Mouse (Mus musculus): ENCODE results near the gene Cyb5b.

Gene Cyb5b

DNA sequence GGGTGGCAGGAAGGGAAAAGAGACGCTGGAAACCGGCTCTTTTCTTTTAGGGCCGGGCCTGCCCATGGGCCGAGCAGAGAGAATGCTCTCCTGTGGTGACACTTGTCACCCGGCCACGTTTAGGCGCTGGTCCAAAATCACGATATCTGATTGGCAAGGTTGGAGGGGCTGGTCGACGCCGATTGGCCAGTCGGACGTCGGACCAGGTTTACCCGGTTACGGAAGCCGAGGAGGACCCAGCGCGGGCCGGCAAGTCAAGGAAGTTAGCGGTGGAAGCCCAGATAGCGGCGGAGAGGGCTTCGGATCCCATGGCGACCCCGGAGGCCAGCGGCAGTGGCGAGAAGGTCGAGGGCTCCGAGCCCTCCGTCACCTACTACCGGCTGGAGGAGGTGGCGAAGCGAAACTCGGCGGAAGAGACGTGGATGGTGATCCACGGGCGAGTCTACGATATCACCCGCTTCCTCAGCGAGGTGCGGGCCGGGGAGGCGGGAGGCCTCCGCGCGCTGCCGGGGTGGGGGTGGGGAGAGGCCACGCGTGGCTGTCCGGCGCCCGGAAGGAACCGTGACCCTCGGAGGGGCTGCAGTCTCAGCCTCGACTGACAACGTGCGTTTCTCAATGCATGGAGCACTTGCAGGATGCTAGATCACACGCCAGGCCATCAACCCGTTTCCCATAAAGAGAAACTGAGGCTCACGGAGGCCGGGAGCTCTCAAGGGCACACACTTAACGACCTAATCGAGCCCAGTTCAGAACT is at the start of gene Cyb5b:
Cyb5b (plus strand) TSS at position 237 of the 754 bp plus-strand sequence.
- in situ Hi-C loops (cut with MseI, MboI): no loop called here

DNA sequence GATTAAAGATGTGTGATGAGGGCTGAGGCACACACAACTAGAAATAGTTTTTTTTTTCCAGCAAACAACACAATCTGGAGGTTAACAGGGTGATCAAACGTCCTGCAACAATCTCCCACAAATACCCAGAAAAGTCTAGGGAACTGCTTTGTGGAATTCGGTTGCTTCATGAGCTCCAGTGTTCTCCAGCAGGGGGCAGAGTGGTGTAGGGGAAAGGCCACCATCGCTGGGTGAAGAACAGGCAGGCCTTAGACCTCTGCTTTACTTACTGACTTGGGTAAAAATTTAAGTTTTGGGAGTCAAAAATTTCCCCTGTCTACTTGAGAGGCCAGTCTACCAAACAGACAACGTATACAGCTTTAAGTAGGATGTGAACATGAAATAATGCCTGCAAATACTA is 45.9 kb upstream of the Cyb5b start:
- in situ Hi-C loops (cut with MseI, MboI): loop anchor here in 1 of 2 experiments (10.0 kb wide), 1 partner anchor 200 kb away; no protein-coding TSS in a partner anchor

DNA sequence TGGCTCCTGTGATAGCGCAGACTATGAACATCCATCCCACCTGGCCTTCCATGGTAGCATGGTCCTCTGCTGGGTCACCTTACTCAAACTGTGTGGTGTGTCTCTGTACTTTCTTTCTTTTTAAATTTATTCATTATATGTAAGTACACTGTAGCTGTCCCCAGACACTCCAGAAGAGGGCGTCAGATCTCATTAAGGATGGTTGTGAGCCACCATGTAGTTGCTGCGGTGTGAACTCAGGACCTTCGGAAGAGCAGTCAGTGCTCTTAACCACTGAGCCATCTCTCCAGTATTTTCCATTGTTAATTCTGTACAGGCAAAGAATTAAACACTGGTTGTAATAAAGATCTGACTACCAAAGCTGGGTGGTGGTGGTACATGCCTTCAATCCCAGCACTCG is 42.4 kb upstream of the Cyb5b start:
- in situ Hi-C loops (cut with MseI, MboI): loop anchor here in 1 of 2 experiments (10.0 kb wide), 1 partner anchor 197 kb away; no protein-coding TSS in a partner anchor

DNA sequence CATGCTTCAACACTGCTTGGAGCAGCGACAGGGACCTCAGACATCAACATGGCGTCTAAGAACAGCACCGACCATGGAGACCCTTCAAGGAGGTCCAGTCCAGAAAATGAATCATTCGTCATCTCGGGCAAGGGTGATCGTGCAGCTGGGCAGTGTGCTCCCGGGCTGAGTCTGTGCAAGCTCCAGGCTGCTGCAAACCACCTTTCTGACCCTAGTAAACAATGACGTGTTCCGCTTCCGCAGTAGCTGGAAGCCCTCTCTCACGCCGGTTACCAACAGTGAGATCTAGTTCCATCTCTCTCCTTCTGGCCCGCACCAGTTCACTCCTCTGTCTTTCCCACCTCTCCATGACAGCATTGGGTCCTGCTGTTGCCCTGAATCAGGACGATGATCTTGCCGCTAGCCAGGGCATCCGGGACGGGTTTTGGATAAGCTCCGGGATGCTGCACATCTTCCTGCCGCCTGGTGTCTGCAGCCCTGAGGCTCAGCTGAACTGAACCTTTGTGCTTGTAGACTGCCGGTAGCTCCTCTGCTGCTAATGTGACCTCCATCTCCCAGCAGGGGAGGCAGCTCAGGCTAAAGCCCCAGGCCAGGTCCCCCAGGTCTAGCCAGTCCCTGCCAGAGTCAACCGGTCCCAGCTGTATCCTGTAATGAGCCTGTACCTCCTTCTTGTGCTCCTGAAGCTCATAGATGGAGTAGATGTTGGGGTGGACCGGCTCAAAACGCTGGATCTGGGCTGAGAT is 41.3 kb upstream of the Cyb5b start:
- in situ Hi-C loops (cut with MseI, MboI): loop anchor here in 1 of 2 experiments (10.0 kb wide), 1 partner anchor 196 kb away; no protein-coding TSS in a partner anchor

DNA sequence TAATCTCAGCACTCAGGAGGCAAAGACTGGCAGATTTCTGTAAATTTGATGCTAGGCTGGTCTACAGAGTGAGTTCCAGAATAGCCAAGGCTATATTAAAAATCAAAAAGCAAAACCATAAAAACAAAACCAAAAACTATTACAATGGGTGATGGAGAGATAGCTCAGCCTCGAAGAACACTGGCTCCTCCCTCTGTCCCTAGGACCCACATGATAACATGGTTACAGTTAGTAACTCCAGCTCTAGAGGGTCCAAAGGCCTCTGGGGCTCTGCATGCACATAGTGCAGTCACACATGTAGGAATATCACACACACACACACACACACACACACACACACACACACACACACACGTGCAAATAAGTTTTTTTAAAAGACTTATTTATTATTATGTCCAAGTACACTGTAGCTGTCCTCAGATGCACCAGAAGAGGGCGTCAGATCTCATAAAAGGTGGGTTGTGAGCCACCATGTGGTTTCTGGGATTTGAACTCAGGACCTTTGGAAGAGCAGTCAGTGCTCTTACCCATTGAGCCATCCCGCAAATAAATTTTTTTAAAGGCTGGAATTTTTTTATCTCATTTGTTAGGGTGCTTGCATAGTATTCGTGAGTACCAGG is 40.5 kb upstream of the Cyb5b start:
- in situ Hi-C loops (cut with MseI, MboI): loop anchor here in 1 of 2 experiments (10.0 kb wide), 3 partner anchors 65 to 215 kb away; no protein-coding TSS in a partner anchor

- in situ Hi-C loops (cut with MseI, MboI): loop anchor here in 1 of 2 experiments (10.0 kb wide), 2 partner anchors 64 to 214 kb away; no protein-coding TSS in a partner anchor
Observed at GRCm38 (mm10) chr8:107110629-107111330, 39.7 kb upstream of the Cyb5b start.

DNA sequence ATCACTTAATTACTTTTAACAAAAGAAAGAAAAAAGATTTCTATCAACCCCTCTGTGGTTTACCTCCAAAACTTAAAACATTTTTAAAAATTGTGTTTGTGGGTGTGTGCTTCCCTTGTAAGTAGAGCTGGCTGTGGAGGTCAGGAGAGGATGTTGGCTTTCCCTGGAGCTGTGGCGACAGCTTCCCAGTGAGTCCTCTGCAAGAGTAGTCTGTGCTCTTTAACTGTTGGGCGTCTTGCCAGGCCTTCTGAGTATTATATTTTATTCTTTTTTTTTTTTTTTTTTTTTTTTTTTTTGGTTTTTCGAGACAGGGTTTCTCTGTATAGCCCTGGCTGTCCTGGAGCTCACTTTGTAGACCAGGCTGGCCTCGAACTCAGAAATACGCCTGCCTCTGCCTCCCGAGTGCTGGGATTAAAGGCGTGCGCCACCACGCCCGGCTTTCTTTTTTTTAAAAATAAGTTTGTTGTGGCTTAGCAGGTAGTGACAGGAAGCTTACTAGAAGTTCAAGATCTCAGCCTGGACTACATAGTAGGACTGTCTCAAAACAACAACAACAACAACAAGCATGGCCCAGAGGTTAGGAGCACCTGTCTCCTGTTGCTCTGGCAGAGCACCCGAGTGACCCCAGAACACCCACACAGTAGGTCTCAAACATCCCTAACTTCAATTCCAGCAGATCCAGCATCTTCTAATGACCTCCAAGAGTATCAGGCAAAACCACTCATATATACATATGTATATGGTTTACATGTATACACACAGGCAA is 38.9 kb upstream of the Cyb5b start:
- in situ Hi-C loops (cut with MseI, MboI): loop anchor here in 1 of 2 experiments (10.0 kb wide), 2 partner anchors 63 to 213 kb away; no protein-coding TSS in a partner anchor

DNA sequence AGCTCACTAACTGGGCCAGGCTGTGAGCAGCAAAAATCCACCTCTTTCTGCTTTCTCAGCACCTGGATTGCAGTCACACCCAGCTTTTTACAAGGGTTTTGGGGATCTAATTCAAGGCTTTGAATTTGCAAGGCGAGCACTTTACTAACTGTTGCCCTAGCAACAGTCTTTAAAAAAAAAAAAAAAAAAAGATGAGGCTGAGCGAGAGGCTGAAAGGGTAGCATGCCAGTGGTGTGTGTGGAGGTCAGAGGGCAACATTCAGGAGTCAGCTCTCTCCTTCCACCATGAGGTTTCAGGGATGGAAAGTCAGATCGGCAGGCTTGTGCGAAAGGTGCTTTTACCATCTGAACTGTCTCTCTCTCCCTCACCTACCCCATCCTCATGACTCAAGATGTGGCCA is 37.2 kb upstream of the Cyb5b start:
- in situ Hi-C loops (cut with MseI, MboI): loop anchor here in 1 of 2 experiments (10.0 kb wide), 2 partner anchors 62 to 212 kb away; no protein-coding TSS in a partner anchor

- in situ Hi-C loops (cut with MseI, MboI): loop anchor here (5.0 to 10.0 kb wide), 3 partner anchors 60 to 210 kb away; no protein-coding TSS in a partner anchor
Observed at GRCm38 (mm10) chr8:107114150-107115007, 36.1 kb upstream of the Cyb5b start.

- in situ Hi-C loops (cut with MseI, MboI): loop anchor here (5.0 to 10.0 kb wide), 3 partner anchors 60 to 210 kb away; no protein-coding TSS in a partner anchor
Observed at GRCm38 (mm10) chr8:107115008-107115320, 35.5 kb upstream of the Cyb5b start.

GRCm38 (mm10) chr8:107116023-107116422 is 34.4 kb upstream of the Cyb5b start:
- in situ Hi-C loops (cut with MseI, MboI): loop anchor here (5.0 to 10.0 kb wide), 3 partner anchors 59 to 209 kb away; no protein-coding TSS in a partner anchor

GRCm38 (mm10) chr8:107117019-107117418 is 33.4 kb upstream of the Cyb5b start:
- in situ Hi-C loops (cut with MseI, MboI): loop anchor here (5.0 to 10.0 kb wide), 3 partner anchors 58 to 208 kb away; no protein-coding TSS in a partner anchor

DNA sequence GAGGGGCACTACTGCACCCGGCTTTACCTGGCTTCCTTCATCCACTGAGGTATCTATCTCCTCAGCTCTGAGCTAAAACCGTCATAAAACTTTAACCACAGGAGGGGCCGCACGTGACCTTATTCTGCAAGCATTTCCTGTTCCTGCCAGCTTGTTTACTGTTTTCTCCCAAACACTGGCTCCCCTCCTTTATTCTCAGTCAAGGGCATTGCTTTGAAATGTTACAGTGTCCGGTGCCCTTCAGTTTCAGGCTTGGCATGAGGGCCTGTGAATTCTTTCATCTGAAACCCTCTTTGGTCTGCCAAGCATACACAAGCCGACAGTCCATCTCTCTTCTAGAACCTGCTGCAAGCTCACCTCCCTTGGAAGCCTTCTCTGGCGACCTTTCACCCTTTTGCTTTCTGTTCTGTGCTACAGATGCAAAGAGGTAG is 31.6 kb upstream of the Cyb5b start:
- in situ Hi-C loops (cut with MseI, MboI): loop anchor here (5.0 to 10.0 kb wide), 3 partner anchors 56 to 206 kb away; no protein-coding TSS in a partner anchor

DNA sequence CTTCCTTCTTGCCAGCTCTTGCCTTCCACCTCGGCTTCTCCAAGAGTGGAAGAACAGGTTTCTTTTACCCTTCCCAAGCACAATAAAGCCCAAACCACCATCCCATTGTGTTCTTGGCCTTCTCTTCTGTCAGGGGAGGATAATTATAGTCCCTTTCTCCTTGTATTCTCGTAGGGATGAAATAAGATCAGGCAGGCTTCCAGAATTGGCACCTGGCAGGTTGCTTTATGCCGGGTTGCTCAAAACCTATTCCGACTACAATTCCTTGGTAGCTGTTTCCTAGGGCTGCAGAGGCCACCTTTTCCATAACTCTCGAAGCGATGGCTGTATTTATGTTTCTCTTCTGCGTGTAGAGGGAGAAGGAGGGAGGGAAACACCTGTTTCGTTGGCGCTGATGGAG is 31.0 kb upstream of the Cyb5b start:
- in situ Hi-C loops (cut with MseI, MboI): loop anchor here (5.0 to 10.0 kb wide), 3 partner anchors 55 to 205 kb away; no protein-coding TSS in a partner anchor

- in situ Hi-C loops (cut with MseI, MboI): no loop called here
Observed at GRCm38 (mm10) chr8:107120806-107121205, 29.6 kb upstream of the Cyb5b start.

DNA sequence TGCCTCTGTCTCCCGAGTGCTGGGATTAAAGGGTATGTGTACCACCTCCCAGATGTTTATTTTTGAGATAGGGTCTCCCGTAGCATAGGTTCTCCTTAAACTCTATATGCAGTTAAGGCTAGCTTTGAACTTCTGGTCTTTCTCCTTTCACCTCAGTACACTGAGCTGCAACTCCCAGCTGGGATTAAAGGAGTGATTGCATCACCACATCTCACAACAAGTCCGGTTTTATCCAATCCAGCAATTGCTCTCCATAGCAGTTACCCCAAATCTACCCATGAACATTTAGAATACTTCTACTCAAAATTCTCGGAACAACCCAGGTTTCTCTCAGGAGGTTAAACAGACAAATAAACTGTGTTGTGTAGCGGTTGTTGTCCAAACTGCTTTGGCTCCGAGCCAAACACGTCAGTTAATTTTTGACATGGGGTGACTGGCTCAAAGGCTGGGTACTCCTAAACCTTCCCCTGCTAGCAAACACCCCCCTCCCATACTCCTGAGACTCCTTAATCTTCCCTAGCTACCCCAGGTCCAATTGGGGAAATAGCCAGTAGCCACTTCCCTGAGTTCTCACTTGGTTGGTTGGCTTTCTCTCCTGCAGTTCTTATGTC is 28.7 kb upstream of the Cyb5b start:
- in situ Hi-C loops (cut with MseI, MboI): no loop called here

DNA sequence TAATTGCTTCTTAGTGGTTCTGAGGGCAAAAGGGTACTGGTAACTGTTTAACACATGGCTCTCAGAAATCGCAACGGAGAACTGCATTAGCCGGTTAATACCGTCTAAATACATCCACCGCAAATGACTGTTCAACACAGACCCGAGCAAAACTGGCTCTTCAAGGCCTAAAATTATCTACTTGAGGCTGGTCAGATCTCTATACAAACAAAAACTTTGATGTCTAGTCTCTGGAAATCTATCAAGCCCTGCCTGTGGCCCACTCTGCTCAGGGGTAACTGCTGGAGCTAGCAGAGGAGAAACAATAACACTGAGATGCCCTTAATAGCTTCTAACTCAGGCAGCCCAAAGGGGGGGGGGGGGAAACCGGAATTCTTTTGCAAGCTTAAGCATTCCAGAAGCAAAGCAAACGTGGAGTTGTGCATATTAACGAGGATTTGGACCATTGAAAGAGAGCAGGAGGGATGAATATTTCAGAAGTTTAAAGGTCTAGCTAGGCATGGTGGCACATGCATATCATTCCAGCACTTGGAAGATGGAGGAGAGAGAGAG is 27.3 kb upstream of the Cyb5b start:
- in situ Hi-C loops (cut with MseI, MboI): no loop called here

DNA sequence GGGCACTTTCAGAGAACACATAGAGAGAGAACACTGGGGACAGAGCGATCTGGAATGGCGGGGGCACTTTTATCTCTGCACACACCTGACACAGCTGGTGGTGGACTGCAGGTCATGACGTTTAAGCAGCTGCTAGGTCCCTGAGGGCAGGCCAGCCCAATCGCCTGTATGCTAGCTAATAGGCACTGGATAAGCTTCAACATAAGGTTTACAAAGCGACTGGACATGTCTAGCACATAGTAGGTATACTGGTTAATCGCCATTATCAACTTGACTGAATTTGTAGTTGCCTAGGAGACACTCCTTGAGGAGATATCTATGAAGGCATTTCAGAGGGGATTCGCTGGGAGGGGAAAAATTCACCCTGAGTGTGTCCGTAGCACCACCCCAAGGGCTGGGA is 26.1 kb upstream of the Cyb5b start:
- in situ Hi-C loops (cut with MseI, MboI): no loop called here
